Mouse (Mus musculus) liver, postnatal 0 days (tissue): ENCODE data around the gene Clip4.

Source experiments
- CTCF ChIP-seq: sonication (generic); IDR thresholded peaks from 2 replicates; pipeline ENCODE4 v1.5.1; 2016; ENCODE audit warnings: antibody characterized with exemption, low read depth
- EP300 ChIP-seq: IDR thresholded peaks from 2 replicates; pipeline ENCODE4 v1.6.1; 2016; ENCODE audit warnings: antibody characterized with exemption, low read depth, mild to moderate bottlenecking

DNA sequence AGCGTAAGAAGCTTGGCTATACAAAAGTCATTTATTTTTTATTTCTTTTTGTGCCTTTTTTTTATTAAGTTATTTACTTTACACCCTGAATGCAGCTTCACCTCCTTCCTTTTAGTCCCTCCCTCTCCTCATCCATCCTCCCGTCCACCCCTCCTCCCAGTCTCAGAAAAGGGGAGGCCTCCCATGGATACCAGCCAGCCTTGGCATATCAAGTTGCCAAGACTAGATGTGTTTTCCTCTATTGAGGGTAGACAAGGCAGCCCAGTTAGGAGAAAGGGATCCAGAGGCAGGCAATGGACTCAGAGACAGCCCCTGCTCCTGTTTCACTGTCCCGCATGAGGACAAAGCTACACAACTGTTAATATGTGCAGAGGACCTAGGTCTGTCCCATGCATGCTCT is 93.9 kb downstream of the Clip4 start:
- TF ChIP-seq CTCF, result no peak
- no peak for TF ChIP-seq EP300
